Mouse (Mus musculus) G1E (cell line): ENCODE results near the gene Tspan9. TPM values are rescaled to one million over a fixed set of nuclear protein-coding genes. Genes with fewer than 3 reads are reported as not detected.

Experiments
- ATAC-seq: 2 replicates; pipeline ENCODE4 v1.8.0; 2016; ENCODE audit warnings: mild to moderate bottlenecking; ENCODE audit not compliant: insufficient number of reproducible peaks, poor library complexity, low FRiP score, severe bottlenecking; ENCODE audit errors: extremely low read depth
- DNase-seq: peaks from one replicate; pipeline ENCODE4 v3.0.0; 2012; ENCODE audit warnings: low spot score
- H3K27me3 ChIP-seq: 2 replicates; pipeline ENCODE4 v1.6.1; 2012; ENCODE audit warnings: mild to moderate bottlenecking, low read length, inconsistent platforms; ENCODE audit not compliant: insufficient read depth
- H3K36me3 ChIP-seq: replicated peaks from 2 replicates; pipeline ENCODE3; 2012; ENCODE audit warnings: mild to moderate bottlenecking, inconsistent platforms
- H3K4me1 ChIP-seq: 2 replicates; pipeline ENCODE4 v1.6.1; 2012; ENCODE audit warnings: low read depth, low read length, inconsistent platforms, mixed read lengths; ENCODE audit not compliant: insufficient read depth
- H3K4me3 ChIP-seq: 2 replicates; pipeline ENCODE4 v1.5.1; 2012; ENCODE audit warnings: low read depth, mild to moderate bottlenecking, inconsistent platforms, low read length, moderate library complexity, mixed read lengths
- H3K9me3 ChIP-seq: replicated peaks from 2 replicates; pipeline ENCODE4 v1.6.1; 2012; ENCODE audit warnings: inconsistent platforms
- CTCF ChIP-seq: IDR thresholded peaks from 2 replicates; pipeline ENCODE4 v1.5.1; 2012; ENCODE audit warnings: low read depth, low read length, inconsistent platforms, mixed read lengths
- GATA1 ChIP-seq: IDR thresholded peaks from 2 replicates; pipeline ENCODE4 v1.6.1; 2012; ENCODE audit warnings: borderline replicate concordance, low read length, inconsistent platforms, mixed read lengths
- GATA2 ChIP-seq: IDR thresholded peaks from 2 replicates; pipeline ENCODE4 v1.6.1; 2012; ENCODE audit warnings: low read depth, low read length, inconsistent platforms, borderline replicate concordance
- POLR2AphosphoS5 ChIP-seq: IDR thresholded peaks from 2 replicates; pipeline ENCODE4 v1.6.1; 2012; ENCODE audit warnings: low read depth, low read length, inconsistent platforms; ENCODE audit not compliant: insufficient replicate concordance
- TAL1 ChIP-seq: conservative IDR thresholded peaks from 2 replicates; pipeline ENCODE4 v1.6.1; 2012; ENCODE audit warnings: low read depth, low read length, inconsistent platforms, mixed read lengths
- polyA plus RNA-seq: library from polyadenylated mRNA; stranded (reverse); fragments of >175 nt; gene quantifications from 2 replicates; pipeline ENCODE4 v1.2.3, GENCODE M21; 2012
- total RNA-seq, 2 experiments: library from RNA; stranded (forward) in 1 of 2; stranded (reverse) in 1 of 2; fragments of 200-1000 nt in 1 of 2; fragments of >200 nt in 1 of 2; fragmentation: Nextera tagmentation in 1 of 2; gene quantifications; 2 replicates each; pipeline ENCODE4 v1.2.3; 2014 to 2017

Gene Tspan9
- total and polyA plus RNA-seq, 3 experiments, result 0.16 TPM; not detected in 2

GRCm38 (mm10) chr6:128135006-128135405, 8.4 kb downstream of the Tspan9 start:
- H3K4me1 ChIP-seq, result no peaks in the 10 kb centered on the region
- no peaks in the 10 kb centered on the region for H3K27me3 ChIP-seq
- H3K36me3 ChIP-seq, result no peaks in the 10 kb centered on the region
- DNase-seq (no peak), ATAC-seq (no peak)
- H3K9me3 ChIP-seq, result peaks cover 80% of the 10 kb centered on the region
- H3K4me3 ChIP-seq, result no peak overlapping the region
- TF ChIP-seq GATA2 (no peak), POLR2AphosphoS5 (no peak), TAL1 (no peak)

- Histone ChIP-seq H3K9me3 (peaks cover 82% of the 10 kb centered on the region), H3K4me3 (no peak overlapping the region), H3K36me3 (no peaks in the 10 kb centered on the region), H3K4me1 (no peaks in the 10 kb centered on the region), H3K27me3 (no peaks in the 10 kb centered on the region)
- ATAC-seq (no peak), DNase-seq (no peak)
- TF ChIP-seq TAL1 (no peak), CTCF (no peak), GATA2 (no peak), POLR2AphosphoS5 (no peak), GATA1 (no peak)
These were observed 9.0 kb downstream of the Tspan9 start for GRCm38 (mm10) chr6:128134196-128134924.

- Histone ChIP-seq H3K27me3 (no peaks in the 10 kb centered on the region), H3K36me3 (no peaks in the 10 kb centered on the region), H3K4me3 (no peak overlapping the region), H3K9me3 (peaks cover 83% of the 10 kb centered on the region), H3K4me1 (no peaks in the 10 kb centered on the region)
- DNase-seq, result no peak
- TF ChIP-seq CTCF, result no peak
- no peak for TF ChIP-seq POLR2AphosphoS5
- TF ChIP-seq TAL1, result no peak
- no peak for TF ChIP-seq GATA2
- no peak for TF ChIP-seq GATA1
- ATAC-seq, result no peak
These were observed 9.7 kb downstream of the Tspan9 start for GRCm38 (mm10) chr6:128133679-128134191.

GRCm38 (mm10) chr6:128132581-128132980, 10.8 kb downstream of the Tspan9 start:
- no peak for DNase-seq
- Histone ChIP-seq H3K36me3 (no peaks in the 10 kb centered on the region), H3K27me3 (no peaks in the 10 kb centered on the region), H3K4me1 (no peaks in the 10 kb centered on the region), H3K4me3 (no peak overlapping the region), H3K9me3 (peaks cover 88% of the 10 kb centered on the region)
- ATAC-seq, result no peak
- no peak for TF ChIP-seq POLR2AphosphoS5
- no peak for TF ChIP-seq GATA1
- TF ChIP-seq GATA2, result no peak
- no peak for TF ChIP-seq TAL1
- no peak for TF ChIP-seq CTCF

GRCm38 (mm10) chr6:128131390-128131789, 12.0 kb downstream of the Tspan9 start:
- no peak for ATAC-seq
- no peak for DNase-seq
- Histone ChIP-seq H3K9me3 (peaks cover 88% of the 10 kb centered on the region), H3K36me3 (no peaks in the 10 kb centered on the region), H3K27me3 (no peaks in the 10 kb centered on the region), H3K4me1 (no peaks in the 10 kb centered on the region), H3K4me3 (no peak overlapping the region)
- TF ChIP-seq TAL1, result no peak
- TF ChIP-seq GATA1, result no peak
- no peak for TF ChIP-seq CTCF
- no peak for TF ChIP-seq GATA2
- TF ChIP-seq POLR2AphosphoS5, result no peak

GRCm38 (mm10) chr6:128130686-128131085, 12.7 kb downstream of the Tspan9 start:
- no peaks in the 10 kb centered on the region for H3K36me3 ChIP-seq

More at GRCm38 (mm10) chr6:128130686-128131085, 12.7 kb downstream of the Tspan9 start:
- DNase-seq, result no peak
- no peak for TF ChIP-seq GATA1
- no peak for TF ChIP-seq CTCF
- TF ChIP-seq TAL1, result no peak
- no peak for TF ChIP-seq POLR2AphosphoS5
- no peak for TF ChIP-seq GATA2
- H3K4me1 ChIP-seq, result no peaks in the 10 kb centered on the region
- H3K9me3 ChIP-seq, result peaks cover 86% of the 10 kb centered on the region
- no peaks in the 10 kb centered on the region for H3K27me3 ChIP-seq
- no peak overlapping the region for H3K4me3 ChIP-seq
- no peak for ATAC-seq
